Mouse (Mus musculus): ENCODE measurements around the gene Pfn3. TPM values are rescaled to one million over a fixed set of nuclear protein-coding genes. Genes with fewer than 3 reads are reported as not detected.

Pfn3 gene
- total RNA-seq, 1 experiment = not detected

DNA sequence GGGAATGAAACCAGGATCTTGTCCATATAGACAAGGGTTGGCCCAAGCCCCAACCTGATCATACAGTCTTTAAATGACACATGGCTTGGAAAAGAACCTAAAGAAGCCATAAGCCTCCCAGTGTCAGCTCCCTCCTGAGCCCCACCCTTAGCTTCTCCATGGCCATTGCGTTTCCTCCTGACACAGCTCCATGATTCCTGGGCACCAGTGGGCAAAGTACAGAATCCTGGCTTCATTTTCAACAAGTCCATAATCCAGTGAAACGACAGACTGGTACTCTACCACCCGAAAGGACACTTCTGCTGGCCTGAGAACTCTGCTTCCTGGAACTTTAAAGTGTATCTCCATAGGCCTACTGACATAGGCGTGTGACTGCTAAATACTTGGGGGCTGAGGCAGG lies 7.7 kb downstream of the Pfn3 start:
- Histone ChIP-seq H3K27ac (ENCODE audit: insufficient read depth, low read depth, low read length, poor library complexity, severe bottlenecking) (no peak overlapping the region), H3K4me3 (ENCODE audit: insufficient read depth in 1 of 2, low read depth in 1 of 2, low read length in 2 of 2, poor library complexity in 1 of 2, severe bottlenecking in 1 of 2) (no peak overlapping the region), H3K36me3 (ENCODE audit: control insufficient read depth, insufficient read depth, low read length, poor library complexity, severe bottlenecking) (no peaks in the 10 kb centered on the region), H3K9ac (ENCODE audit: insufficient read depth, low read depth, low read length, poor library complexity, severe bottlenecking) (no peak overlapping the region), H3K4me1 (ENCODE audit: control insufficient read depth in 2 of 2, insufficient read depth in 2 of 2, low read length in 2 of 2, poor library complexity in 1 of 2) (no peaks in the 10 kb centered on the region), H3K9me3 (ENCODE audit: control insufficient read depth, insufficient read depth, low read depth, low read length) (no peaks in the 10 kb centered on the region)
- no peak for DNase-seq (ENCODE audit: low read depth, low spot score)
- TF ChIP-seq CHD2 (IDR thresholded peaks at IDR 0.05; ENCODE audit: low read depth, low read length) (no peak), ZNF384 (IDR thresholded peaks at IDR 0.05; ENCODE audit: low read depth, low read length) (no peak), ZC3H11A (IDR thresholded peaks at IDR 0.05; ENCODE audit: borderline replicate concordance, low read depth, low read length) (no peak), MAFK (IDR thresholded peaks at IDR 0.05; ENCODE audit: insufficient read depth, low read depth, low read length) (no peak), HCFC1 (IDR thresholded peaks at IDR 0.05; ENCODE audit: borderline replicate concordance, insufficient read depth, low read length) (no peak)
- in situ Hi-C loops (cut with MboI; ENCODE audit: low sequenced_read_pairs in 2 of 2, unreplicated experiment in 2 of 2) = no loop called here

GRCm38 (mm10) chr13:55405783-55406390 lies 9.1 kb downstream of the Pfn3 start:
- no peaks in the 10 kb centered on the region for H3K36me3 ChIP-seq (ENCODE audit: control insufficient read depth, insufficient read depth, low read length, poor library complexity, severe bottlenecking)
- H3K9ac ChIP-seq (ENCODE audit: insufficient read depth, low read depth, low read length, poor library complexity, severe bottlenecking) = no peak overlapping the region
- in situ Hi-C loops (cut with MboI; ENCODE audit: low sequenced_read_pairs in 2 of 2, unreplicated experiment in 2 of 2) = no loop called here
- H3K4me3 ChIP-seq (ENCODE audit: insufficient read depth in 1 of 2, low read depth in 1 of 2, low read length in 2 of 2, poor library complexity in 1 of 2, severe bottlenecking in 1 of 2) = no peak overlapping the region
- no peaks in the 10 kb centered on the region for H3K9me3 ChIP-seq (ENCODE audit: control insufficient read depth, insufficient read depth, low read depth, low read length)
- no peak for DNase-seq (ENCODE audit: low read depth, low spot score)
- H3K4me1 ChIP-seq (ENCODE audit: control insufficient read depth in 2 of 2, insufficient read depth in 2 of 2, low read length in 2 of 2, poor library complexity in 1 of 2) = no peaks in the 10 kb centered on the region
- no peak overlapping the region for H3K27ac ChIP-seq (ENCODE audit: insufficient read depth, low read depth, low read length, poor library complexity, severe bottlenecking)
- TF ChIP-seq ZC3H11A (IDR thresholded peaks at IDR 0.05; ENCODE audit: borderline replicate concordance, low read depth, low read length) (no peak), MAFK (IDR thresholded peaks at IDR 0.05; ENCODE audit: insufficient read depth, low read depth, low read length) (no peak), HCFC1 (IDR thresholded peaks at IDR 0.05; ENCODE audit: borderline replicate concordance, insufficient read depth, low read length) (no peak), ZNF384 (IDR thresholded peaks at IDR 0.05; ENCODE audit: low read depth, low read length) (no peak), CHD2 (IDR thresholded peaks at IDR 0.05; ENCODE audit: low read depth, low read length) (no peak)

DNA sequence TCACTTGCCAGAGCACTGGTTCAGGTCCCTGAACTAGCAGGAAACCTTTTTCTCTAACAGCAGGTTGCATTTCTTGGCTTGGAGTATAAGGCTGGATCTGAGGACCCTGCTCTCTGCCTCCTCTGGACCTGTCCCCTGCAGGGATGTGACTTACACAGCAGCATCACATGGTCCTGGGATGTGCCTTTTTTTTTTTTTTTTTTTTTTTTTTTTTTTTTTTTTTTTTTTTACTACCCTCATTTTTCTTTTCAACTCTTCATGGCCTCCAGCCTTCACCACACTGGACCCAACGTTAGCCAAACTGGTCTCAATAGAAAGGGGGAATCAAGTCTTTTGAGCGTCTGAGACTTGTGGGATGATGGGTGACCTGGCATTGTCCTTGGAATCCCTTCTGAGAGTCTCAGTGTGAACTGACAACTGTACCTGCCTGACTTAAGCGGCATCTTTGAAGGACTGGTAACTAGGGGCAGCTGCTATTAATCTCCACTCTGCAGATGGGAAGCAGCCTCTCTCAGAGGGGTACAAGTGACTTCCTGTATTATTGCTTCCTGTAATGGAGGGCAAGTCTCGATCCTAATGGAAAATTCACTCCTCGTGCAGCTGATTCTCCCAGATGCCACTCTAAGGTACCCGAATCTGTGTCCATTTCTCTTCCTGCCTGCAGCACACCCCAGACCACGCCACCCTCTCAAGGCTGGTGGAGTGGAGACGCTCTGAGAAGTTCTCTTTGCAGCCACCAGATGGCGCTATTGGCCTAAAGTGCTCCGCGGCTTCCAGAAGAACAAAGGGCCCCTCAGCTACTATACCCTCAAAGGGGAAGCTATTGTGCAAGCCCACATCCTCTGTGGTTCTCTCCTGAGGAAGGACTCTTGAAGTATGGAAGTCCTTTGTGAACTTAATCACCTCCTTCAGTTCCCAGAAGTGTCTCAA lies 9.9 kb downstream of the Pfn3 start:
- Histone ChIP-seq H3K4me1 (ENCODE audit: control insufficient read depth in 2 of 2, insufficient read depth in 2 of 2, low read length in 2 of 2, poor library complexity in 1 of 2) (no peaks in the 10 kb centered on the region), H3K36me3 (ENCODE audit: control insufficient read depth, insufficient read depth, low read length, poor library complexity, severe bottlenecking) (no peaks in the 10 kb centered on the region), H3K27ac (ENCODE audit: insufficient read depth, low read depth, low read length, poor library complexity, severe bottlenecking) (no peak overlapping the region), H3K9ac (ENCODE audit: insufficient read depth, low read depth, low read length, poor library complexity, severe bottlenecking) (no peak overlapping the region), H3K4me3 (ENCODE audit: insufficient read depth in 1 of 2, low read depth in 1 of 2, low read length in 2 of 2, poor library complexity in 1 of 2, severe bottlenecking in 1 of 2) (no peak overlapping the region), H3K9me3 (ENCODE audit: control insufficient read depth, insufficient read depth, low read depth, low read length) (no peaks in the 10 kb centered on the region)
- TF ChIP-seq MAFK (IDR thresholded peaks at IDR 0.05; ENCODE audit: insufficient read depth, low read depth, low read length) = no peak
- TF ChIP-seq HCFC1 (IDR thresholded peaks at IDR 0.05; ENCODE audit: borderline replicate concordance, insufficient read depth, low read length) = 0 out of 2 replicates have a peak, but pooled peaks have one; percentile 52
- TF ChIP-seq CHD2 (IDR thresholded peaks at IDR 0.05; ENCODE audit: low read depth, low read length) = no peak
- peak; percentile 75 for TF ChIP-seq ZNF384 (IDR thresholded peaks at IDR 0.05; ENCODE audit: low read depth, low read length)
- peak; percentile 87; the same call in 1 of the 2 replicates for TF ChIP-seq ZC3H11A (IDR thresholded peaks at IDR 0.05; ENCODE audit: borderline replicate concordance, low read depth, low read length)
- peak; percentile 65 for DNase-seq (ENCODE audit: low read depth, low spot score)
- in situ Hi-C loops (cut with MboI; ENCODE audit: low sequenced_read_pairs in 2 of 2, unreplicated experiment in 2 of 2) = no loop called here

- Histone ChIP-seq H3K4me1 (ENCODE audit: control insufficient read depth in 2 of 2, insufficient read depth in 2 of 2, low read length in 2 of 2, poor library complexity in 1 of 2) (no peaks in the 10 kb centered on the region), H3K27ac (ENCODE audit: insufficient read depth, low read depth, low read length, poor library complexity, severe bottlenecking) (no peak overlapping the region), H3K9ac (ENCODE audit: insufficient read depth, low read depth, low read length, poor library complexity, severe bottlenecking) (no peak overlapping the region), H3K9me3 (ENCODE audit: control insufficient read depth, insufficient read depth, low read depth, low read length) (no peaks in the 10 kb centered on the region), H3K4me3 (ENCODE audit: insufficient read depth in 1 of 2, low read depth in 1 of 2, low read length in 2 of 2, poor library complexity in 1 of 2, severe bottlenecking in 1 of 2) (no peak overlapping the region), H3K36me3 (ENCODE audit: control insufficient read depth, insufficient read depth, low read length, poor library complexity, severe bottlenecking) (no peaks in the 10 kb centered on the region)
- in situ Hi-C loops (cut with MboI; ENCODE audit: low sequenced_read_pairs in 2 of 2, unreplicated experiment in 2 of 2) = no loop called here
- DNase-seq (ENCODE audit: low read depth, low spot score) = no peak
- TF ChIP-seq ZC3H11A (IDR thresholded peaks at IDR 0.05; ENCODE audit: borderline replicate concordance, low read depth, low read length) (no peak), CHD2 (IDR thresholded peaks at IDR 0.05; ENCODE audit: low read depth, low read length) (no peak), HCFC1 (IDR thresholded peaks at IDR 0.05; ENCODE audit: borderline replicate concordance, insufficient read depth, low read length) (no peak), MAFK (IDR thresholded peaks at IDR 0.05; ENCODE audit: insufficient read depth, low read depth, low read length) (no peak), ZNF384 (IDR thresholded peaks at IDR 0.05; ENCODE audit: low read depth, low read length) (no peak)
Measured at GRCm38 (mm10) chr13:55403935-55404852, 10.8 kb downstream of the Pfn3 start.

All from ES-E14 (cell line).